In genomic region chr4:141804105-141804504, GRCm38 (mm10) we compare ENCODE assay signal across 30 mouse cellular contexts. TPM values are rescaled to one million over a fixed set of nuclear protein-coding genes. Genes with fewer than 3 reads are reported as not detected.
DNase-seq lines count a peak whose midpoint lies in the region; ATAC-seq and TF ChIP-seq lines count a peak whose summit lies in the region.
"Had no signal": no experiment of that assay in that cellular context is flagged by ENCODE, and none has a peak within 500 bp of the region (broad histone marks: within the 10 kb centered on the region; RNA-seq: fewer than 3 reads in every experiment).

No protein-coding gene starts in this region.

- TF ChIP-seq RAD21 in CH12.LX (IDR thresholded peaks at IDR 0.05; ENCODE audit: low read depth, low read length), result peak; percentile 50

- no peak overlapping the region for H3K27ac ChIP-seq in heart, adult 2 months
- no peak overlapping the region for H3K27ac ChIP-seq in lung, postnatal 0 days (ENCODE audit: low read length)
- H3K27ac ChIP-seq in CH12.LX (ENCODE audit: insufficient read depth, low read depth), result no peak overlapping the region
- no peak overlapping the region for H3K27ac ChIP-seq in liver, postnatal 0 days (ENCODE audit: low read depth)
- H3K27ac ChIP-seq: embryonic facial prominence, embryonic 15.5 days; heart, embryonic 10.5 days; hindbrain, embryonic 13.5 days; liver, embryonic 15.5 days; midbrain, embryonic 13.5 days had no signal

- no peak overlapping the region for H3K4me2 ChIP-seq in lung, postnatal 0 days (replicated peaks; ENCODE audit: low read depth, low read length)
- no peak overlapping the region for H3K4me2 ChIP-seq in CH12.LX (ENCODE audit: insufficient read depth, low read depth, poor library complexity, severe bottlenecking)
- no peak overlapping the region for H3K4me2 ChIP-seq in liver, postnatal 0 days (ENCODE audit: low read depth, low read length)
- H3K4me2 ChIP-seq: embryonic facial prominence, embryonic 15.5 days; hindbrain, embryonic 13.5 days; liver, embryonic 15.5 days; midbrain, embryonic 13.5 days had no signal

- ATAC-seq in lung, postnatal 0 days, result no peak
- no peak for ATAC-seq in liver, postnatal 0 days
- ATAC-seq: activated CD4-positive, CD25-positive, alpha-beta regulatory T cell, adult 4 months; forebrain, embryonic 16.5 days; midbrain, embryonic 13.5 days had no signal

- TF ChIP-seq POLR2A in heart, adult 2 months (IDR thresholded peaks at IDR 0.05; ENCODE audit: insufficient read depth, low read depth, low read length), result no peak
- no peak for TF ChIP-seq POLR2A in lung, adult 2 months (IDR thresholded peaks at IDR 0.05; ENCODE audit: borderline replicate concordance, extremely low read depth, low read depth, low read length)
- TF ChIP-seq POLR2A in CH12.LX (IDR thresholded peaks at IDR 0.05; ENCODE audit: low read depth, low read length), result no peak

- TF ChIP-seq CTCF in heart, adult 2 months (IDR thresholded peaks at IDR 0.05), result peak; percentile 24; the same call in 1 of the 2 replicates
- TF ChIP-seq CTCF in lung, postnatal 0 days (IDR thresholded peaks at IDR 0.05), result peak; percentile 26
- TF ChIP-seq CTCF in lung, adult 2 months (IDR thresholded peaks at IDR 0.05; ENCODE audit: insufficient read depth, low read length), result no peak
- peak in 1 of 2 experiments; percentile 60; a peak in 2 of 4 replicates for TF ChIP-seq CTCF in CH12.LX (conservative IDR thresholded peaks at IDR 0.05 in 1 of 2, IDR thresholded peaks at IDR 0.05 in 1 of 2; ENCODE audit: low read depth in 2 of 2, low read length in 2 of 2)
- TF ChIP-seq CTCF in liver, postnatal 0 days (IDR thresholded peaks at IDR 0.05; ENCODE audit: low read depth), result peak; percentile 26; the same call in 1 of the 2 replicates

- H3K9ac ChIP-seq in heart, adult 2 months (ENCODE audit: low read depth, low read length), result no peak overlapping the region
- no peak overlapping the region for H3K9ac ChIP-seq in lung, postnatal 0 days (replicated peaks; ENCODE audit: low read depth)
- no peak overlapping the region for H3K9ac ChIP-seq in CH12.LX (ENCODE audit: insufficient read depth, low read depth)
- H3K9ac ChIP-seq in liver, postnatal 0 days (replicated peaks), result no peak overlapping the region
- H3K9ac ChIP-seq: embryonic facial prominence, embryonic 15.5 days; hindbrain, embryonic 13.5 days; liver, embryonic 15.5 days; midbrain, embryonic 13.5 days had no signal

- no peak overlapping the region for H3K4me3 ChIP-seq in heart, adult 2 months
- no peak overlapping the region for H3K4me3 ChIP-seq in lung, postnatal 0 days (ENCODE audit: low read depth, low read length)
- no peak overlapping the region for H3K4me3 ChIP-seq in lung, adult 2 months (replicated peaks; ENCODE audit: extremely low read depth, low read depth, low read length)
- no peak overlapping the region for H3K4me3 ChIP-seq in CH12.LX (replicated peaks in 1 of 3; ENCODE audit: low read depth in 2 of 3, low read length in 2 of 3, poor library complexity in 1 of 3)
- no peak overlapping the region for H3K4me3 ChIP-seq in liver, postnatal 0 days (ENCODE audit: low read depth, low read length)
- H3K4me3 ChIP-seq: embryonic facial prominence, embryonic 15.5 days; heart, embryonic 10.5 days; hindbrain, embryonic 13.5 days; liver, embryonic 15.5 days; midbrain, embryonic 13.5 days; myocyte had no signal

- no peaks in the 10 kb centered on the region for H3K79me2 ChIP-seq in heart, adult 2 months (replicated peaks; ENCODE audit: control insufficient read depth, insufficient read depth, low read length)
- H3K79me2 ChIP-seq in CH12.LX (replicated peaks; ENCODE audit: control insufficient read depth, extremely low read depth, insufficient read depth, poor library complexity, severe bottlenecking), result no peaks in the 10 kb centered on the region

- intact Hi-C loops in heart, adult 2 months (cut with DNase I), result no loop called here
- intact Hi-C loops in heart, postnatal 14 days (cut with DNase I), result no loop called here

- DNase-seq in heart, adult 2 months, result no peak
- no peak for DNase-seq in heart, postnatal 14 days
- no peak for DNase-seq in lung, postnatal 0 days (ENCODE audit: low spot score)
- no peak for DNase-seq in lung, adult 2 months
- DNase-seq in CH12.LX (ENCODE audit: extremely low read depth), result peak; percentile 71
- no peak for DNase-seq in liver, postnatal 0 days
- DNase-seq in kidney, adult 8-10 months, result no peak
- DNase-seq in urinary bladder, adult 18-20 months (ENCODE audit: low spot score in 2 of 2), result no peak
- DNase-seq: adrenal gland, postnatal 14 days; cerebellum, adult 11 months; cerebellum, postnatal 14 days; gastrocnemius, postnatal 36 days; kidney, postnatal 10 days; left cerebral cortex, postnatal 4 days; lung, postnatal 14 days; right cerebral cortex, postnatal 14 days; thymus, postnatal 14 days had no signal

- TF ChIP-seq EP300 in heart, adult 2 months (IDR thresholded peaks at IDR 0.05; ENCODE audit: insufficient read depth, low read depth, low read length), result no peak
- no peak for TF ChIP-seq EP300 in lung, postnatal 0 days (IDR thresholded peaks at IDR 0.05)
- no peak for TF ChIP-seq EP300 in CH12.LX (IDR thresholded peaks at IDR 0.05; ENCODE audit: low read length)
- no peak for TF ChIP-seq EP300 in liver, postnatal 0 days (IDR thresholded peaks at IDR 0.05; ENCODE audit: low read depth)

- in situ Hi-C loops in CH12.LX (cut with MboI; ENCODE audit: low pct_ligation_motif_present, low pct_unique_long_range_greater_than_20kb, low sequenced_read_pairs), result no loop called here

- no peaks in the 10 kb centered on the region for H3K9me3 ChIP-seq in lung, postnatal 0 days (ENCODE audit: low read length)
- no peaks in the 10 kb centered on the region for H3K9me3 ChIP-seq in CH12.LX (replicated peaks; ENCODE audit: low read length)
- H3K9me3 ChIP-seq in liver, postnatal 0 days (ENCODE audit: low read length), result no peaks in the 10 kb centered on the region
- H3K9me3 ChIP-seq: embryonic facial prominence, embryonic 15.5 days; heart, embryonic 10.5 days; hindbrain, embryonic 13.5 days; liver, embryonic 15.5 days; midbrain, embryonic 13.5 days had no signal

- H3K36me3 ChIP-seq in heart, adult 2 months (ENCODE audit: control insufficient read depth, insufficient read depth, low read length), result no peaks in the 10 kb centered on the region
- peaks cover 31% of the 10 kb centered on the region for H3K36me3 ChIP-seq in lung, postnatal 0 days (ENCODE audit: insufficient read depth, low read length)
- peaks cover 37 to 52% of the 10 kb centered on the region in 2 experiments for H3K36me3 ChIP-seq in CH12.LX (replicated peaks in 1 of 2; ENCODE audit: control insufficient read depth in 1 of 2, insufficient read depth in 1 of 2, low read length in 1 of 2)
- peaks cover 43% of the 10 kb centered on the region for H3K36me3 ChIP-seq in liver, postnatal 0 days (replicated peaks; ENCODE audit: insufficient read depth, low read length)

- WGBS in heart, adult 2 months, result 85% methylated on average over 4 of the region's 4 CpGs
- 90% methylated on average over 4 of the region's 4 CpGs for WGBS in lung, postnatal 0 days
- WGBS in lung, adult 2 months, result 86% methylated on average over 4 of the region's 4 CpGs
- WGBS in liver, postnatal 0 days (ENCODE audit: insufficient replicate concordance), result 84% methylated on average over 4 of the region's 4 CpGs

- H3K4me1 ChIP-seq in heart, adult 2 months (ENCODE audit: control insufficient read depth, insufficient read depth, low read length), result no peaks in the 10 kb centered on the region
- no peaks in the 10 kb centered on the region for H3K4me1 ChIP-seq in lung, postnatal 0 days (ENCODE audit: insufficient read depth, low read depth, low read length)
- H3K4me1 ChIP-seq in lung, adult 2 months (ENCODE audit: control insufficient read depth, insufficient read depth, low read length), result no peaks in the 10 kb centered on the region
- peaks cover 3 to 25% of the 10 kb centered on the region in 2 experiments; a peak in 3 of 4 replicates for H3K4me1 ChIP-seq in CH12.LX (ENCODE audit: control insufficient read depth in 1 of 2, insufficient read depth in 2 of 2)
- no peaks in the 10 kb centered on the region for H3K4me1 ChIP-seq in liver, postnatal 0 days (ENCODE audit: insufficient read depth)
- H3K4me1 ChIP-seq: embryonic facial prominence, embryonic 15.5 days; heart, embryonic 10.5 days; hindbrain, embryonic 13.5 days; liver, embryonic 15.5 days; midbrain, embryonic 13.5 days had no signal

- dilution Hi-C loops in CH12.LX (cut with MboI; ENCODE audit: extremely low pct_ligation_motif_present, extremely low pct_unique_long_range_greater_than_20kb, low sequenced_read_pairs), result no loop called here

- H3K27me3 ChIP-seq in heart, adult 2 months (ENCODE audit: control insufficient read depth, insufficient read depth, low read length), result no peaks in the 10 kb centered on the region
- no peaks in the 10 kb centered on the region for H3K27me3 ChIP-seq in lung, postnatal 0 days (replicated peaks; ENCODE audit: insufficient read depth, low read length)
- no peaks in the 10 kb centered on the region for H3K27me3 ChIP-seq in CH12.LX (replicated peaks)
- no peaks in the 10 kb centered on the region for H3K27me3 ChIP-seq in liver, postnatal 0 days (ENCODE audit: insufficient read depth, low read length)
- H3K27me3 ChIP-seq: embryonic facial prominence, embryonic 15.5 days; hindbrain, embryonic 13.5 days; liver, embryonic 15.5 days; midbrain, embryonic 13.5 days had no signal

RNA-seq across cellular contexts. Expression of gene Casp9, which starts 10.7 kb away (rescaled TPM):
- 1 to 10 TPM; 7.5 to 8.1 TPM for total RNA-seq in heart, adult 2 months (2021)
- polyA plus RNA-seq in heart, adult 2 months (2012; rRNA removed), result 10.0 and 15.5 TPM in 2 replicates
- 1 to 10 TPM; 7.7 to 9.5 TPM for total RNA-seq in heart, postnatal 14 days (2021)
- polyA plus RNA-seq in lung, postnatal 0 days (2015; fragmentation: Nextera tagmentation; extraction: Ambion mirVana), result 19.2 and 20.2 TPM in 2 replicates
- polyA plus RNA-seq in lung, adult 2 months (2012; rRNA removed), result 17.7 and 19.0 TPM in 2 replicates
- total RNA-seq in CH12.LX (2012; rRNA removed), result 11.3 and 15.3 TPM in 2 replicates
- 3.7 and 5.2 TPM in 2 replicates for total RNA-seq in CH12.LX (2014; rRNA removed)
- polyA plus RNA-seq in CH12.LX (2012; ENCODE audit: insufficient read length, low read depth), result 14.5 and 15.1 TPM in 2 replicates
- polyA plus RNA-seq in liver, postnatal 0 days (2015; fragmentation: Nextera tagmentation; extraction: Ambion mirVana), result 6.3 and 7.4 TPM in 2 replicates

RNA-seq across cellular contexts. Expression of gene Dnajc16, which starts 13.4 kb away (rescaled TPM):
- total RNA-seq in heart, adult 2 months (2021), result 10 to 100 TPM; 20.4 to 24.9 TPM
- polyA plus RNA-seq in heart, adult 2 months (2012; rRNA removed), result 12.5 and 20.9 TPM in 2 replicates
- 10 to 100 TPM; 18.4 to 18.5 TPM for total RNA-seq in heart, postnatal 14 days (2021)
- 3.3 and 3.7 TPM in 2 replicates for polyA plus RNA-seq in lung, postnatal 0 days (2015; fragmentation: Nextera tagmentation; extraction: Ambion mirVana)
- polyA plus RNA-seq in lung, adult 2 months (2012; rRNA removed), result 9.6 and 12.0 TPM in 2 replicates
- total RNA-seq in CH12.LX (2012; rRNA removed) (3.9 and 5.9 TPM in 2 replicates), CH12.LX (2014; rRNA removed) (3.1 and 3.8 TPM in 2 replicates)
- 6.7 and 7.4 TPM in 2 replicates for polyA plus RNA-seq in CH12.LX (2012; ENCODE audit: insufficient read length, low read depth)
- 2.7 TPM in 2 replicates for polyA plus RNA-seq in liver, postnatal 0 days (2015; fragmentation: Nextera tagmentation; extraction: Ambion mirVana)

RNA-seq across cellular contexts. Expression of gene Cela2a, which starts 21.9 kb away (rescaled TPM):
- not detected for total RNA-seq in heart, adult 2 months (2021)
- 0.26 and 0.62 TPM in 2 replicates for polyA plus RNA-seq in heart, adult 2 months (2012; rRNA removed)
- not detected for total RNA-seq in heart, postnatal 14 days (2021)
- not detected in 2 replicates for polyA plus RNA-seq in lung, postnatal 0 days (2015; fragmentation: Nextera tagmentation; extraction: Ambion mirVana)
- 1.5 and 37.8 TPM in 2 replicates for polyA plus RNA-seq in lung, adult 2 months (2012; rRNA removed)
- total RNA-seq in CH12.LX (2012; rRNA removed) (1.0 and 2.6 TPM in 2 replicates), CH12.LX (2014; rRNA removed) (0.23 and 0.30 TPM in 2 replicates)
- polyA plus RNA-seq in CH12.LX (2012; ENCODE audit: insufficient read length, low read depth), result 0.30 and 0.43 TPM in 2 replicates
- polyA plus RNA-seq in liver, postnatal 0 days (2015; fragmentation: Nextera tagmentation; extraction: Ambion mirVana), result 0.61 and 28.3 TPM in 2 replicates
- total RNA-seq: gastrocnemius, postnatal 36 days; heart, postnatal 25 days; left cerebral cortex, adult 18-20 months; left cerebral cortex, postnatal 4 days; megakaryocyte, adult 5-6 weeks had no signal
- polyA plus RNA-seq: embryonic facial prominence, embryonic 15.5 days; forebrain, embryonic 16.5 days; heart, embryonic 10.5 days; hindbrain, embryonic 13.5 days; midbrain, embryonic 13.5 days; myocyte; neural tube, embryonic 14.5 days had no signal

RNA-seq across cellular contexts. Expression of gene Ctrc, which starts 42.1 kb away (rescaled TPM):
- total RNA-seq in heart, adult 2 months (2021), result not detected
- polyA plus RNA-seq in heart, adult 2 months (2012; rRNA removed), result not detected in 2 replicates
- not detected for total RNA-seq in heart, postnatal 14 days (2021)
- polyA plus RNA-seq in lung, postnatal 0 days (2015; fragmentation: Nextera tagmentation; extraction: Ambion mirVana), result not detected in 2 replicates
- polyA plus RNA-seq in lung, adult 2 months (2012; rRNA removed), result 4.7 TPM in 1 of 2 replicates, not detected in the other
- total RNA-seq in CH12.LX (2012; rRNA removed), result not detected in 2 replicates
- total RNA-seq in CH12.LX (2014; rRNA removed), result not detected in 2 replicates
- not detected in 2 replicates for polyA plus RNA-seq in CH12.LX (2012; ENCODE audit: insufficient read length, low read depth)
- polyA plus RNA-seq in liver, postnatal 0 days (2015; fragmentation: Nextera tagmentation; extraction: Ambion mirVana), result not detected in 2 replicates
- total RNA-seq: adrenal gland, postnatal 14 days; gastrocnemius, postnatal 36 days; heart, postnatal 25 days; left cerebral cortex, adult 18-20 months; left cerebral cortex, postnatal 4 days; megakaryocyte, adult 5-6 weeks had no signal
- polyA plus RNA-seq: activated CD4-positive, CD25-positive, alpha-beta regulatory T cell, adult 4 months; embryonic facial prominence, embryonic 15.5 days; forebrain, embryonic 16.5 days; heart, embryonic 10.5 days; hindbrain, embryonic 13.5 days; intestine, embryonic 14.5 days; liver, embryonic 15.5 days; midbrain, embryonic 13.5 days; myocyte; neural tube, embryonic 14.5 days had no signal

RNA-seq across cellular contexts. Expression of gene Agmat, which starts 57.6 kb away (rescaled TPM):
- total RNA-seq in heart, adult 2 months (2021), result under 1 TPM; 0.23 to 0.32 TPM
- polyA plus RNA-seq in heart, adult 2 months (2012; rRNA removed), result 0.57 and 1.1 TPM in 2 replicates
- total RNA-seq in heart, postnatal 14 days (2021), result under 1 TPM; 0.72 to 0.98 TPM
- 0.25 and 0.27 TPM in 2 replicates for polyA plus RNA-seq in lung, postnatal 0 days (2015; fragmentation: Nextera tagmentation; extraction: Ambion mirVana)
- polyA plus RNA-seq in lung, adult 2 months (2012; rRNA removed), result 0.15 and 0.28 TPM in 2 replicates
- total RNA-seq in CH12.LX (2012; rRNA removed), result not detected in 2 replicates
- not detected in 2 replicates for total RNA-seq in CH12.LX (2014; rRNA removed)
- not detected in 2 replicates for polyA plus RNA-seq in CH12.LX (2012; ENCODE audit: insufficient read length, low read depth)
- polyA plus RNA-seq in liver, postnatal 0 days (2015; fragmentation: Nextera tagmentation; extraction: Ambion mirVana), result 101 and 105 TPM in 2 replicates
- total RNA-seq: left cerebral cortex, postnatal 4 days; megakaryocyte, adult 5-6 weeks had no signal
- polyA plus RNA-seq: activated CD4-positive, CD25-positive, alpha-beta regulatory T cell, adult 4 months; forebrain, embryonic 16.5 days; hindbrain, embryonic 13.5 days; midbrain, embryonic 13.5 days; neural tube, embryonic 14.5 days had no signal
